Mouse (Mus musculus) heart, embryonic 16.5 days (tissue): ENCODE measurements around the gene Il4i1. TPM values are rescaled to one million over a fixed set of nuclear protein-coding genes. Genes with fewer than 3 reads are reported as not detected.

Experiments
- ATAC-seq: fragments of 200-750 bp; cut with Nextera tagmentation; replicated peaks from 2 replicates; pipeline ENCODE4 v1.8.0; 2017; ENCODE audit warnings: moderate number of reproducible peaks; ENCODE audit not compliant: insufficient read depth, low FRiP score; ENCODE audit errors: extremely low read depth
- H3K27ac ChIP-seq: fragments of 300-500 bp; sonication (generic); 2 replicates; pipeline ENCODE4 v1.5.1; 2014; ENCODE audit warnings: mild to moderate bottlenecking, low read length, control low read depth, moderate library complexity
- H3K27me3 ChIP-seq: fragments of 300-500 bp; sonication (generic); 2 replicates; pipeline ENCODE4 v1.6.1; 2014; ENCODE audit warnings: low read length, mixed read lengths; ENCODE audit not compliant: control insufficient read depth, insufficient read depth
- H3K36me3 ChIP-seq: fragments of 300-500 bp; sonication (generic); 2 replicates; pipeline ENCODE4 v1.6.1; 2014; ENCODE audit not compliant: control insufficient read depth, insufficient read depth
- H3K4me1 ChIP-seq: fragments of 300-500 bp; sonication (generic); 2 replicates; pipeline ENCODE4 v1.6.1; 2014; ENCODE audit warnings: low read length, mixed read lengths; ENCODE audit not compliant: control insufficient read depth, insufficient read depth
- H3K4me2 ChIP-seq: fragments of 300-500 bp; sonication (generic); 2 replicates; pipeline ENCODE4 v1.6.1; 2014; ENCODE audit warnings: low read depth, mild to moderate bottlenecking, control low read depth, low read length
- H3K4me3 ChIP-seq: fragments of 300-500 bp; sonication (generic); 2 replicates; pipeline ENCODE4 v1.5.1; 2014; ENCODE audit warnings: mild to moderate bottlenecking, control low read depth, low read length
- H3K9ac ChIP-seq: fragments of 300-500 bp; sonication (generic); 2 replicates; pipeline ENCODE4 v1.6.1; 2014; ENCODE audit warnings: low read length, control low read depth
- H3K9me3 ChIP-seq: fragments of 300-500 bp; sonication (generic); replicated peaks from 2 replicates; pipeline ENCODE4 v1.6.1; 2016; ENCODE audit warnings: low read length; ENCODE audit not compliant: control insufficient read depth
- WGBS: fragments of 180-500 bp; shearing (Covaris S2); extraction: QIAGEN DNeasy Blood & Tissue Kit; methylation state at CpG from one replicate; pipeline ENCODE4 v1.1.7; 2014; 5-methylcytosine and 5-hydroxymethylcytosine counted together
- polyA plus RNA-seq: library from polyadenylated mRNA; unstranded; fragments of >200 nt; fragmentation: Nextera tagmentation; extraction: Ambion mirVana; gene quantifications from 2 replicates; pipeline ENCODE4 v1.2.1, GENCODE M21; 2015

Il4i1 gene
- polyA plus RNA-seq, 1 experiment from 2014 or later, result 4.6 TPM

GRCm38 (mm10) chr7:44808927-44809326 is 7.3 kb upstream of the Il4i1 start:
- Histone ChIP-seq H3K27me3 (no peaks in the 10 kb centered on the region), H3K4me1 (no peaks in the 10 kb centered on the region), H3K4me2 (no peak overlapping the region), H3K36me3 (peaks cover 6% of the 10 kb centered on the region), H3K9me3 (no peaks in the 10 kb centered on the region), H3K4me3 (no peak overlapping the region), H3K27ac (no peak overlapping the region), H3K9ac (no peak overlapping the region)
- ATAC-seq, result no peak
- WGBS, result 82% methylated on average over 2 of the region's 2 CpGs

GRCm38 (mm10) chr7:44809466-44809865 is 6.7 kb upstream of the Il4i1 start:
- H3K4me2 ChIP-seq, result no peak overlapping the region
- H3K9me3 ChIP-seq, result no peaks in the 10 kb centered on the region
- 85% methylated on average over 3 of the region's 3 CpGs for WGBS
- H3K36me3 ChIP-seq, result peaks cover 9% of the 10 kb centered on the region
- ATAC-seq, result no peak
- H3K4me1 ChIP-seq, result no peaks in the 10 kb centered on the region
- no peaks in the 10 kb centered on the region for H3K27me3 ChIP-seq
- H3K4me3 ChIP-seq, result no peak overlapping the region
- no peak overlapping the region for H3K27ac ChIP-seq
- H3K9ac ChIP-seq, result no peak overlapping the region

- whole genome bisulfite sequencing, result 81% methylated on average over 4 of the region's 4 CpGs
- H3K27ac ChIP-seq, result no peak overlapping the region
- H3K4me1 ChIP-seq, result peaks cover 5% of the 10 kb centered on the region; the same call in 1 of the 2 replicates
- ATAC-seq, result no peak
- H3K4me2 ChIP-seq, result no peak overlapping the region
- no peak overlapping the region for H3K4me3 ChIP-seq
- H3K36me3 ChIP-seq, result peaks cover 9% of the 10 kb centered on the region
- no peak overlapping the region for H3K9ac ChIP-seq
- no peaks in the 10 kb centered on the region for H3K27me3 ChIP-seq
- no peaks in the 10 kb centered on the region for H3K9me3 ChIP-seq
These were observed 5.8 kb upstream of the Il4i1 start for GRCm38 (mm10) chr7:44810365-44810764.

- Histone ChIP-seq H3K4me1 (peaks cover 6% of the 10 kb centered on the region; the same call in 1 of the 2 replicates), H3K27me3 (no peaks in the 10 kb centered on the region), H3K36me3 (peaks cover 9% of the 10 kb centered on the region), H3K9ac (no peak overlapping the region), H3K4me2 (no peak overlapping the region), H3K9me3 (no peaks in the 10 kb centered on the region), H3K27ac (no peak overlapping the region), H3K4me3 (no peak overlapping the region)
- no peak for ATAC-seq
- WGBS, result 80% methylated on average over 7 of the region's 7 CpGs
These were observed 5.2 kb upstream of the Il4i1 start for GRCm38 (mm10) chr7:44810819-44811557.

DNA sequence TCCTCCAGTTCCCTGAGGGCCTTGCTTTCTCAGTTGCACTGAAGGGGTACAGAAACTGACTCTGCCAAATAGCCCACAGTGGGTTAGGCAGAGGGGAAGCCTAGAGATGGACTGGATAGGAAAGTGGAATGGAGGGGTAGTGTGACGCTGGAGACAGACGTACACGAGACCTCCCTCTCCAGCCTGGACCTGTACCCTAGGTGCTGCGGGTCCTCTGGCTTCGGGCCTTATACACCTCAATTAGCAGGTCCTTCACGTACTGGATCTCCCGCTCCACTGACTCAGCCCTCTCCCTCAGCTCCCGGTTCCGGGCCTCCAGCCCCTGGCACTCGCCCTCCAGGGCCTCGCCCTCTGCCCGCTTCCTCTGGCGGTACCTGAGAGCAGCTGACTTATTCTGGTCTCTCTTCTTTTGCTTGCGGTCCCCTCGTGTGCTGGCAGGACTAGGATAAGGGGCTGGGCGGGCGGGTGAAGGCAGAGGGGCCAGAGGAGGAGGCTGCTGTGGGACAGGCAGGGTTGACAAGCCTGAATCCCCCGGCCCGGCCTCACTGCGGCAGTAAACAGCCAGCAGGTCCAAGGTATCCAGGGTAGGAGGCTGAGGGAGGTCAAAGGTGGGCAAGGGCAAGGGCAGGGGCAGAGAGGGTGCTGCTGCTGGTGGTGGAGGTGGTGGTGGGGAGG is 3.4 kb upstream of the Il4i1 start:
- no peak overlapping the region for H3K4me3 ChIP-seq
- no peak overlapping the region for H3K4me2 ChIP-seq
- ATAC-seq, result no peak
- H3K27me3 ChIP-seq, result no peaks in the 10 kb centered on the region
- no peaks in the 10 kb centered on the region for H3K9me3 ChIP-seq
- H3K4me1 ChIP-seq, result peaks cover 12% of the 10 kb centered on the region
- WGBS, result 90% methylated on average over 20 of the region's 20 CpGs
- H3K36me3 ChIP-seq, result peaks cover 9% of the 10 kb centered on the region
- no peak overlapping the region for H3K27ac ChIP-seq
- H3K9ac ChIP-seq, result no peak overlapping the region

DNA sequence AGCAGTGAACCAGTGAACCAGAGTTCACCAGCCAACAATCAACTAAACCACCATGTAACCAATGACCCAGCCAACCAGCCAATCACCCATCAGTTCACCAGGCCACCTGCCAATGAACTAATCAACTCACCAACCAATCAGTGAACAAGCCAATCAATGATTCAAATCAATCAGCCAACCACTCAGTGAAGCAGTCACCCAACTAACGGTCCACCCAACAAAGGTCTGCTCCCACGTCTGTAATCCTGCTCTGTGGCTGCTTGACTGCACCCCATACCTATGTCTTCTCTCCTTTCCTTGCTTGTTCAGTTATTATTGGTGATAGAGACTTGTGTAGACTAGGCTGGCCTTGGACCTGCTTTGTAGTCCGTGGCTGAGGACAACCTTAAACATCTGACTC is 2.2 kb upstream of the Il4i1 start:
- H3K27me3 ChIP-seq, result no peaks in the 10 kb centered on the region
- H3K9ac ChIP-seq, result no peak overlapping the region
- H3K27ac ChIP-seq, result no peak overlapping the region
- peaks cover 24% of the 10 kb centered on the region for H3K4me1 ChIP-seq
- no peak overlapping the region for H3K4me3 ChIP-seq
- no peaks in the 10 kb centered on the region for H3K9me3 ChIP-seq
- no peak for ATAC-seq
- WGBS, result 90% methylated on average over 3 of the region's 3 CpGs
- H3K4me2 ChIP-seq, result no peak overlapping the region
- peaks cover 9% of the 10 kb centered on the region for H3K36me3 ChIP-seq

DNA sequence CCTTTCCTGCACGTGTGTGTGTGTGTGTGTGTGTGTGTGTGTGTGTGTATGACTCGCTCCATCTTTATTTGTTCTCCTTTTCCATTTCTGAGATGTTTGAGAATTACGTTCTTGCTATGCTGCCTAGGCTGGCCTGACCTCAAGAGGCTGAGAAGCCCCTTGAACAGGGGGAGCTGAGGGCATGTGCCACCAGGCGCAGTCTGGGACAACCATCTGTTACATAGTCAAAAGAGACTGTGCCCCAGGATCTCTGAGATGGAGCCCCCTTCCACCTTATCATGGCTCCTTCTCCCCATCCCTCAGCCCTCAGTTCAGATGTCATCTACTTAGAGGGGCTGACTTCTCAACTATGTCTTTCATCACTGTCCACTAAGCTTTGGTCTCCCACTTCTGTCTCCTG is 1.8 kb upstream of the Il4i1 start:
- Histone ChIP-seq H3K36me3 (peaks cover 9% of the 10 kb centered on the region), H3K27ac (no peak overlapping the region), H3K9ac (no peak overlapping the region), H3K4me3 (no peak overlapping the region), H3K9me3 (no peaks in the 10 kb centered on the region), H3K27me3 (no peaks in the 10 kb centered on the region), H3K4me2 (no peak overlapping the region), H3K4me1 (peaks cover 28% of the 10 kb centered on the region)
- ATAC-seq, result no peak
- WGBS, result 97% methylated on average over 4 of the region's 4 CpGs

DNA sequence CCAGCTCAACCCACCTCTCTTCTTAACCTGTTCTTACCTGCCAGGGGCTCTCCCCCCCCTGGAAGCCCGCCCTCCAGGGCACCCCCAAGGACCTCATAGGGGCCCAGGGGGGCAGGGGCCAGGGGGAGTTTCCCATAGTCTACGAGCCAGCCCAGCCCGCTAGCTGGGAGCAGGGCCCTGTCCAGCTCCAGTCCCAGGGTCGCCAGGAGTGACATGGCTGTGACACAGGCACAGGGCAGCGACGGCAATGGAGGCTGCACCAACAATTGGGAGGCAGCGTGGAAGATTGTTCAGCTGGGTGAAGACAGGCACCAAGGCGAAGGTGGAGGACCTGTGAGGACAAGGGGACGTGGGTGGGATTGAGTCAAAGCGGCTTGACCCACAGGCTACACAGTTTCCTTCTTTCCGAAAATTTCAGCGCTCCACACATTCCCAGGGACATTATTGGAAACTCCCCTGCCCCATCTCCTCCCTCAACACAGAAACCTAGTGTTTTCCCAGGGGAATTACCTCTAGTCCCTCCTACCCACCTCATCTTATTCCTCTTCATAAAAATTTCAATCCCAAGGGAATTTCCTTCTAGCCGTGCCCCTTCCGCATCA is 1.1 kb upstream of the Il4i1 start:
- Histone ChIP-seq H3K9me3 (no peaks in the 10 kb centered on the region), H3K4me1 (peaks cover 34% of the 10 kb centered on the region)

GRCm38 (mm10) chr7:44816470-44817021 is 359 bp downstream of the Il4i1 start, which contains the start of gene Atf5:
TSS of gene Atf5 (minus strand) at chr7:44816658.
- H3K36me3 ChIP-seq, result peaks cover 6% of the 10 kb centered on the region
- ATAC-seq, result peak; percentile 28
- H3K9me3 ChIP-seq, result no peaks in the 10 kb centered on the region
- peak within 1 kb of the TSS; percentile 79 for H3K4me2 ChIP-seq
- under 1% methylated on average over 55 of the region's 57 CpGs for WGBS
- H3K27ac ChIP-seq, result peak within 1 kb of the TSS; percentile 96
- peak within 1 kb of the TSS; percentile 80 for H3K4me3 ChIP-seq
- H3K9ac ChIP-seq, result peak within 1 kb of the TSS; percentile 96
- H3K27me3 ChIP-seq, result no peaks in the 10 kb centered on the region
- H3K4me1 ChIP-seq, result peaks cover 47% of the 10 kb centered on the region

More for the DNA sequence above, 1.1 kb upstream of the Il4i1 start:
- Histone ChIP-seq H3K27ac (peak overlapping the region; percentile 96), H3K4me3 (peak overlapping the region; percentile 80), H3K36me3 (peaks cover 9% of the 10 kb centered on the region), H3K9ac (peak overlapping the region; percentile 60), H3K27me3 (no peaks in the 10 kb centered on the region), H3K4me2 (peak overlapping the region; percentile 77)
- ATAC-seq, result no peak
- 30% methylated on average over 14 of the region's 14 CpGs for WGBS
